Mouse (Mus musculus): Measurements from ENCODE around the gene Slc5a5. TPM values are rescaled to one million over a fixed set of nuclear protein-coding genes. Genes with fewer than 3 reads are reported as not detected.

The Slc5a5 gene
- total and polyA plus RNA-seq, 3 experiments = 0.04 to 0.26 (median 0.16) TPM

- dilution Hi-C loops (cut with MboI; ENCODE audit: extremely low pct_ligation_motif_present, extremely low pct_unique_long_range_greater_than_20kb, low sequenced_read_pairs) = no loop called here
- in situ Hi-C loops (cut with MboI; ENCODE audit: low pct_ligation_motif_present, low pct_unique_long_range_greater_than_20kb, low sequenced_read_pairs) = no loop called here
- Histone ChIP-seq H3K27me3 (replicated peaks) (no peaks in the 10 kb centered on the region), H3K4me2 (ENCODE audit: insufficient read depth, low read depth, poor library complexity, severe bottlenecking) (no peak overlapping the region), H3K36me3 (replicated peaks in 1 of 2; ENCODE audit: control insufficient read depth in 1 of 2, insufficient read depth in 1 of 2, low read length in 1 of 2) (peaks cover 0 to 27% of the 10 kb centered on the region in 2 experiments), H3K79me2 (replicated peaks; ENCODE audit: control insufficient read depth, extremely low read depth, insufficient read depth, poor library complexity, severe bottlenecking) (no peaks in the 10 kb centered on the region), H3K27ac (ENCODE audit: insufficient read depth, low read depth) (no peak overlapping the region), H3K9ac (ENCODE audit: insufficient read depth, low read depth) (no peak overlapping the region), H3K9me3 (replicated peaks; ENCODE audit: low read length) (no peaks in the 10 kb centered on the region), H3K4me3 (replicated peaks in 1 of 3; ENCODE audit: low read depth in 2 of 3, low read length in 2 of 3, poor library complexity in 1 of 3) (no peak overlapping the region), H3K4me1 (ENCODE audit: control insufficient read depth in 1 of 2, insufficient read depth in 2 of 2) (peaks cover 0 to 20% of the 10 kb centered on the region in 2 experiments; a peak in 2 of 4 replicates)
- no peak for DNase-seq (ENCODE audit: extremely low read depth)
- no peak for TF ChIP-seq SMC3 (IDR thresholded peaks at IDR 0.05; ENCODE audit: low read depth, low read length)
Measured at GRCm38 (mm10) chr8:70879500-70879899, 13.1 kb downstream of the Slc5a5 start.

DNA sequence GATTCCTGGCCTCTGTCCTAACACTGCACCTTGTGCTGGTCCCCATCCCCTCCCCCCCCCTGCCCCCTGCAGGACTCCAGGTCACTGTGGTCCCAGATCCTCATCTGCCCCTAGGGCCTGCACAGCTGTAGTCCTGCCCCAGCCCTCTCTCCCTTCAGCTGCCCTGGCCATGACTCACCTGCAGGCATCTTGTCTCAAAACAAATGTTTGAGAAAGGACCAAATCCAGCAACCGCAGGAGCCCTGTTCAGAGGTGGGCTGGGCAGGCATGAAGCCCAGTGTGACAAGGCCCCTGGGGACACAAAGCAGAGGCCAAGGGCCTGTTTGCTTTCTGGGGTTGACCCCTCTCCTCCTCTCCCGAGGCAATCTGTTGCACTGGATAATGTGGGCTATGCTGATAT lies 14.4 kb downstream of the Slc5a5 start:
- in situ Hi-C loops (cut with MboI; ENCODE audit: low pct_ligation_motif_present, low pct_unique_long_range_greater_than_20kb, low sequenced_read_pairs) = no loop called here
- Histone ChIP-seq H3K27me3 (replicated peaks) (no peaks in the 10 kb centered on the region), H3K36me3 (replicated peaks in 1 of 2; ENCODE audit: control insufficient read depth in 1 of 2, insufficient read depth in 1 of 2, low read length in 1 of 2) (peaks cover 0 to 14% of the 10 kb centered on the region in 2 experiments), H3K4me2 (ENCODE audit: insufficient read depth, low read depth, poor library complexity, severe bottlenecking) (no peak overlapping the region), H3K79me2 (replicated peaks; ENCODE audit: control insufficient read depth, extremely low read depth, insufficient read depth, poor library complexity, severe bottlenecking) (no peaks in the 10 kb centered on the region), H3K4me1 (ENCODE audit: control insufficient read depth in 1 of 2, insufficient read depth in 2 of 2) (peaks cover 0 to 22% of the 10 kb centered on the region in 2 experiments; a peak in 2 of 4 replicates), H3K4me3 (replicated peaks in 1 of 3; ENCODE audit: low read depth in 2 of 3, low read length in 2 of 3, poor library complexity in 1 of 3) (no peak overlapping the region), H3K9me3 (replicated peaks; ENCODE audit: low read length) (no peaks in the 10 kb centered on the region), H3K9ac (ENCODE audit: insufficient read depth, low read depth) (no peak overlapping the region), H3K27ac (ENCODE audit: insufficient read depth, low read depth) (no peak overlapping the region)
- TF ChIP-seq CTCF (conservative IDR thresholded peaks at IDR 0.05 in 1 of 2, IDR thresholded peaks at IDR 0.05 in 1 of 2; ENCODE audit: low read depth in 2 of 2, low read length in 2 of 2) (no peak), ZKSCAN1 (IDR thresholded peaks at IDR 0.05; ENCODE audit: borderline replicate concordance, low read depth, low read length) (no peak), IRF4 (IDR thresholded peaks at IDR 0.05; ENCODE audit: low read depth, low read length) (no peak), ELF1 (IDR thresholded peaks at IDR 0.05; ENCODE audit: low read depth, low read length) (no peak), UBTF (IDR thresholded peaks at IDR 0.05; ENCODE audit: low read depth, low read length) (no peak), CHD2 (IDR thresholded peaks at IDR 0.05; ENCODE audit: low read length) (no peak), MAFK (IDR thresholded peaks at IDR 0.05; ENCODE audit: insufficient replicate concordance, low read length) (no peak), MAX (IDR thresholded peaks at IDR 0.05; ENCODE audit: low read length) (no peak), POLR2AphosphoS2 (IDR thresholded peaks at IDR 0.05; ENCODE audit: low read depth, low read length) (no peak), ZMIZ1 (IDR thresholded peaks at IDR 0.05; ENCODE audit: low read depth, low read length) (no peak), JUN (IDR thresholded peaks at IDR 0.05; ENCODE audit: insufficient read depth, low read depth, low read length) (no peak), NRF1 (IDR thresholded peaks at IDR 0.05; ENCODE audit: low read depth, low read length) (no peak), GABPA (IDR thresholded peaks at IDR 0.05; ENCODE audit: insufficient replicate concordance, low read depth, low read length) (no peak), POLR2A (IDR thresholded peaks at IDR 0.05; ENCODE audit: low read depth, low read length) (no peak), MAZ (IDR thresholded peaks at IDR 0.05; ENCODE audit: low read depth, low read length) (no peak)
- DNase-seq (ENCODE audit: extremely low read depth) = no peak
- dilution Hi-C loops (cut with MboI; ENCODE audit: extremely low pct_ligation_motif_present, extremely low pct_unique_long_range_greater_than_20kb, low sequenced_read_pairs) = no loop called here
